Mouse (Mus musculus): Measurements from ENCODE around the gene Fyttd1. TPM values are rescaled to one million over a fixed set of nuclear protein-coding genes. Genes with fewer than 3 reads are reported as not detected.

Gene Fyttd1
- polyA plus RNA-seq, 1 experiment from 2014 or later, result 99.0 TPM

Other genes with a start within 250 kb of the Fyttd1 start
- 10.1 and 11.0 TPM in 2 replicates for gene Tnk2, start 233.6 kb upstream of the Fyttd1 start, polyA plus RNA-seq (2016; fragmentation: Nextera tagmentation; extraction: Ambion mirVana)
- 0.15 TPM in 1 of 2 replicates, not detected in the other for gene Muc4, start 141.6 kb upstream of the Fyttd1 start, polyA plus RNA-seq (2016; fragmentation: Nextera tagmentation; extraction: Ambion mirVana)
- gene Muc20, start 80.1 kb upstream of the Fyttd1 start, polyA plus RNA-seq (2016; fragmentation: Nextera tagmentation; extraction: Ambion mirVana), result not detected in 2 replicates
- not detected in 2 replicates for gene Smbd1, start 67.0 kb upstream of the Fyttd1 start, polyA plus RNA-seq (2016; fragmentation: Nextera tagmentation; extraction: Ambion mirVana)
- gene Rubcn, start 266 bp downstream of the Fyttd1 start, polyA plus RNA-seq (2016; fragmentation: Nextera tagmentation; extraction: Ambion mirVana), result 18.0 and 19.9 TPM in 2 replicates
- 29.4 and 33.9 TPM in 2 replicates for gene Lrch3, start 36.6 kb downstream of the Fyttd1 start, polyA plus RNA-seq (2016; fragmentation: Nextera tagmentation; extraction: Ambion mirVana)
- 3.6 and 3.9 TPM in 2 replicates for gene Iqcg, start 178.7 kb downstream of the Fyttd1 start, polyA plus RNA-seq (2016; fragmentation: Nextera tagmentation; extraction: Ambion mirVana)
- gene Rpl35a, start 179.0 kb downstream of the Fyttd1 start, polyA plus RNA-seq (2016; fragmentation: Nextera tagmentation; extraction: Ambion mirVana), result 1,017 and 1,037 TPM in 2 replicates
- gene Lmln, start 185.0 kb downstream of the Fyttd1 start, polyA plus RNA-seq (2016; fragmentation: Nextera tagmentation; extraction: Ambion mirVana), result 4.5 and 5.9 TPM in 2 replicates

All from forebrain, embryonic 10.5 days (tissue).